Mouse (Mus musculus) adrenal gland (tissue): ENCODE data around the gene Sipa1l2.

ENCODE experiments used
- intact Hi-C: fragments of 180-260 bp; cut with DNase I; formaldehyde crosslinking; loops from one replicate; pipeline ENCODE4 v1.15.1; 2025

Gene Sipa1l2

DNA sequence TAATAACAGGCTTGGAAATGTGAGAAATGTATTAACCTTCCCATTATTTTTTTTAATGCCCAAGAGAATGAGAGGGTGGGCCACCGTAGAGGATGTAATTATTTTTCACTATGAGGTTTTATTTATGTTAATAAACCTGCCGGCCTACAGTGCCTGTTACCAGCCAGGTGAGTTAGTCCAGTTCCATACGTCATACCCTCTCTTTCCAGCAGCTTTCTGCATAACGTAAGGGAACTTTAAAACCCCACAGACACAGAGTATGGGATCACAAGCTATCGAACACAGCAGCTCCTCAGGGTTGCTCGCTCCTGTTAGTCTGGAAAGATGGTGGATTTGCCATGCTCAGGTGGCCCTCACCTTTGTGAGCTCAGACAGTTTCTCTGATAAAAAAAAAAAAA, 193.2 kb downstream of the Sipa1l2 start:
- intact Hi-C loops, result no loop called here

GRCm38 (mm10) chr8:125375659-125376447, 193.8 kb downstream of the Sipa1l2 start:
- intact Hi-C loops, result no loop called here

GRCm38 (mm10) chr8:125372596-125372995, 197.0 kb downstream of the Sipa1l2 start:
- intact Hi-C loops, result no loop called here

DNA sequence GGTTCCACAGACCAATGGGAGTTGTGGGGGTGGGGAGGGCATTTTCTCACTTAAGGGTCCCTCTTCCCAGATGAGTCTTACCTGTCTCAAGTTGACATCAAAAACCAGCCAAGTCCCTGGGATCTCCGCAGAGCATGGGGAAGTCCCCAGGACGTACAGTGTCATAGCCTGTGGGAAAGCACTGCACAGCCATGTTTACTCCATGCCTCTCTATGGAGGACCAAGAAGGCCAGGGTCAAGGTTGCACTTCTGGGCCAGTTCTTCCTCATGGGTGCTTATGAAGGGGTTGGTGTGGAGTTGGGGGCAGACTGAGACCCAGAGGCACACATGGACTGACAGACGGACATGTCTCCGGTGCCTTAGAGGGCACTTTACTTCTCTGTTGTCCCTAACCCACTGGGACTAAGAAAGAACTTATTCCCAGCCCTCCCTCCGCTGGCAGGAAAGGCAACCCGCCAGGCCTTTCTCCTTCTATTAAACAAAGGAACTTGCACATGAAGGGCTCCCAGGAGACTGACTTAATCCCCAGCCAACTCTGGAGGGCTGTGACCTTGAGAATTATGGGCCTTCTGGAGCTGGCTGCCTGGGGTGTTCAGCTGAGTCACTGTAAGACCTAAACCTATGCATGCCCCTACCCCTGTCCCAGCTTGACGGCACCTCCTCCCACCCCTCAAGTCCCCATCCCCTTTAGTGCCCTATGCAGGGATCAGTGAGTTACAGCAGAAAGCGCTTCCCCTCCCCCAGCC, 199.9 kb downstream of the Sipa1l2 start:
- intact Hi-C loops, result no loop called here

DNA sequence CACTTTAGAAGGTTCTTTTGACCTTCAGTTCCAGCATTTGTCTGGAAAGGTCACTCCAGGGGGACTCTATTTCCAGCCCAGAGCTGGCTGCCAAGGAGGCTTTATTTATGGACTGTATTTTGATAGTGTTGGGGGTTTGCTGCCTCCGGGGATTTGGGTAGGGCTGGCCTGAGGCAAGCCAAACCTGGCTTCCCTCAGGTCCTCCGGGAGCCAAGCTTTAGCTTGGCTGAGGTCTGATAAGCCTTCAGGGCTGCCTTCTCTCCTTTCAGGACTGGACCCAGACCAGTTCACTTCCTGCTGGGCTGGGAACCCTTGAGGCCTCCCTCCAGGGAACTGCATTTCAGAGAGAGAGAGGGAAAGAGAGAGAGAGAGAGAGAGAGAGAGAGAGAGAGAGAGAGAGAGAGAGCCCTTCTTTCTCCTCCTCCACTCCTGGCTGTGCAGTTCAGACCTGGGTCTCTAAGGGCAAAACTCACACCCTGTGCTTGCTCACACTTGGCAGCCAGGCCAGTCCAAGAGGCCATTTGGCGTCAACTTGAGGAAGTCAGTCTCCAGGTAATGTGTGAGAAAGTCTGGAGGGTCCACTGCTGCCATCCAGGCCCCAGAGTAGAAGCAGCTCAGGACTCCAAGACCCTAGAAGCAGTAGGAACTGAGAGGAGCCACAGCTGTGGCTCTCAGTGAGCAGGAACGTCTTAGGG, 201.1 kb downstream of the Sipa1l2 start:
- intact Hi-C loops, result no loop called here
